Mouse (Mus musculus) adrenal gland (tissue): Measurements from ENCODE around the gene Crhr1.
"Not testable (repeated sequence)": the region's sequence is repeated elsewhere in the genome, so short reads cannot be mapped to it uniquely, and the experiment has no call there.

Source experiments
- intact Hi-C: fragments of 180-260 bp; cut with DNase I; formaldehyde crosslinking; loops from one replicate; pipeline ENCODE4 v1.15.1; 2025

Gene Crhr1

DNA sequence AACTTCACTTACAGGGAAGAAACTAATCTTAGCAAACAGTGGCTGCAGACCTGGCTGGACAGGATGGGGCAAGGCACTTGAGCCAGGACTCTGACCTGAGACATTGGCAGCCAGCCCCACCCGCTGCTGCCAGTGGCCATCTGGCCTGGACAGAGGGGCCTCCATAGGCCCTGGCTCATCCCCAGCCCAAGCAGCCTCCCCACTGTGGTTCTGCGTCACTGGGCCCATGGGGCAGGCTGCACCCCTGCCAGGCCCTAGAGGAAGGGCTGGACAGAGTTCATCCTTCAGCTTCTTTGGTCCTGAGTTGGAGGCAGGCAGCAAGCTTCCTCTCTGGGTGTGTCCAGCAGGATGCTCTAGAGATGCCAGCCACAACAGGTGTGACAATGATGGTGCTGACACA, 57.4 kb downstream of the Crhr1 start:
- intact Hi-C loops, result loop anchor here (10.0 kb wide), 1 partner anchor 425 kb away; no protein-coding TSS in a partner anchor

DNA sequence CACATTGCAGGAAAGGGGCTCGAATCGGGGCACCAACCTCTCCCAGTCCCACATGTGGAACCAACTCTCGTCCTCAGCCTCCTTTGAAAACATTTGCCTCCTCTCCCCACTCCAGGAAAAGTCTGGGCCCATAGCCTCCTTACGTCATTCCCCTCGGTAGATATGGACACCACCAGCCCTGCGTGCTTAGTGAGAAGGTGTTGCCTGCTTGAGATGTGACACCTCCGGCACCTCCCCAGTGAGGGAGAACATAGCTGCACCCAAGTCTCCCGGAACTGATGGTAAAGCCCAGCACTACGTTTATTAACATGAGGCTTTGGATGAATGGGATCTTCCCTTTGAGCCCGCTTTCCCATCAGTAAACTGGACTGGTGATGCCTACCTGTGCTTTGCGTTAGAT, 62.7 kb downstream of the Crhr1 start:
- intact Hi-C loops, result loop anchor here (5.0 to 10.0 kb wide), 2 partner anchors 198 to 431 kb away; no protein-coding TSS in a partner anchor

DNA sequence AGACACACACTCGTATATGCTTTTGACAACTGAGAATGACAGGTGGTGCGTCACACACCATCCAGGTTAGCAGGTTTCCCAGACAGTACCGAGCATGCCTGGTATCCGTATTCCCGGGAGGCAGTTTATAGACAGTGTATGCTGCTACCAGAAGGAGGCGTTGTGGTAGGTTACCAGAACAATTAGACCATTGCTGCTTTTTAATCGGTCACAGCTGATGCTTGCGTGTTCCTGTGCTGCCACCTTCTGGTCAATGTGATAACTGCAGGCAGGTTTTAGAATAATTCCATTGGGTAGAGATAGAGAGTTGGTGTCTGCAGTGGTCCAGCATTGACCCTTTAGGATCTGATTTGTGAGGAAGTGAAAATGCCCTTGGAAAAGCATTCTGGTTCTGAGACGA, 63.1 kb downstream of the Crhr1 start:
- intact Hi-C loops, result loop anchor here (5.0 to 10.0 kb wide), 2 partner anchors 198 to 431 kb away; no protein-coding TSS in a partner anchor

DNA sequence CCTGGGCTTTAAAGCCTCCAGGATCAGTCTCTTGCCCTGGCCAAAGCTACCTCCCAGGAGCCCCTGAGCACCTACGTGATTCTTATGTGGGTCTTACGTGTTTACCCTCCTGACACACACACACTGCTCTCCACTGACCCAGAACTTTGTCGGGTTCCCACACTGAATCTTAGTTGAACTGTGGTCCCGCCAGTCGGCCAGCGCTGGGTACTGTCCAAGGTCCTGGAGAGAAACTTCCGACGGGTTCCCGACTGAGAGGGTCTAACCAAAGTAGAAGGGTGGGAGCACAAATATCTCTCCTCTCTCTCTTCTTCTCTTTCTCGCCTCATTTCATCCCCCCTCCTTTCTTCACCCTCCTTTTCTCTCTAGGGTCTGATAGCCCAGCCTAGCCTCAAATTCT, 65.2 kb downstream of the Crhr1 start:
- intact Hi-C loops, result loop anchor here (5.0 to 10.0 kb wide), 2 partner anchors 201 to 433 kb away; no protein-coding TSS in a partner anchor

DNA sequence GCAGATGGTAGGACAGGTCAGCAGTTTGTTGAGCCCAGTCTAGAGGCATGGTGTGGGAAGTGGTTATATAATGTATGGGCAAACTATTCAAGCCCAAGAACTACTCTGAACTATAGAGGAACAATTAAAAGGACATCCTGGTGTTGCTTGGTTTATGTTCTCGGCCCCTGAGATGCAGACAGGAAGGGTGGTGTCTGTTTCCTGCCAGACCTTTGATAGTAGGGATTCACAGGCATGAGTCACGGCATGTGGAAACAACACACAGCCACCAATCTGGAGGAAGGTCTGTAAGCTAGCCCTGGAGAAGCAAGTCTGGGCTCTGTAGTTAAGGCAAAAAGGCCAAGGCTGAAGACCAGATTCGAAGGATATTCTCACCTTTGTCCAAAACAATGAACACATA, 70.6 kb downstream of the Crhr1 start:
- intact Hi-C loops, result no loop called here

DNA sequence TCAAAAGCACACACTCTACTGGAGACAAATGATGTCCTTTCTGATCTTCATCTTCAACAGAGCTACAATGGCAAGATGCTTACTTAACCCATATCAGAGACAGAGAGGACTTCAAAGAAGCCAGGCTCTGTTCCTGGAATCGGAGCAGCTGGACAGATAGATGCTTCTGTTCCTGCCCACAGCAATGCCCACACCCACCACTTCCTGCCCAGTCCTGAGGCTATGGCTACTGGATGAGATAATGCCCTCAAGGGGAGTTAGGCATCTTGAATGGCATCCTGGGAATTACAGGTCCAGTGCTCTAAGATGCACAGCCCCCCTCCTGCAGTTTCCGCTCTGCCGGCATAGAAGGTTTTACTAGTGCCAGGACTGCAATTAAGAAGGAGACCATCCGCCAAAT, 73.9 kb downstream of the Crhr1 start:
- intact Hi-C loops, result no loop called here

DNA sequence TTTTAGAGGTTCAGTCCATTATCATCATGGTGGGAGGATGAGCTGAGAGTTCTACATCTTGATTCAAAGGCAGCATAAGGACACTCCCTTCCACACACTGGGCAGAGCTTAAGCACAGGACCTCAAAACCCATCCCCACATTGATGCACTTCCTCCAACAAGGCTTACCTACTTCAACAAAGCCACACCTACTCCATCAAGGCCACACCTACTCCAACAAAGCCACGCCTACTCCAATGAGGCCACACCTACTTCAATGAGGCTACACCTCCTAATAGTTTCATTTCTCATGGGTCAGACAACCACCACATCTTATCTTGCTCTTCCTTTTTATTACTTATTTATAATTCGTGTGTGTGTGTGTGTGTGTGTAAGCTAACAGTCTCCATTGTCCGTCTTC, 76.4 kb downstream of the Crhr1 start:
- intact Hi-C loops, result no loop called here

DNA sequence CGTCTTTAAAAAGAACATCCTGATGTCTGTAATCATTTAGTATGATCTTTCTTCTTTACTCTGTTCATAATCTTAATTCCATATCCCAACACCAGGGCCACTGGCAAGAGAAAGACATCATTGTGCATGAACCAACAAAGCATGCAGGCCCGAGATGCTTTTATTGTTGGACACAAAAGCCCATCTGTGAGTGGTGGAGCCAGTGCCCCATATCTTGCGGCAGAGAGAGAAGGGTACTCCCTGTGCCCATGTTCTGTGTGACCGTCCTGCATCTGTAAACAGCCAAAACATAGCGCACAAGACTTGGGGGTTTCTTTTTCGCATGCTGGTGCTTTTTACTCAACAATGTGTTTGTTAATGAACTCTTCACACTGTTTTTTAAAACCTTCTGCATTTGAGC, 78.6 kb downstream of the Crhr1 start:
- intact Hi-C loops, result no loop called here

DNA sequence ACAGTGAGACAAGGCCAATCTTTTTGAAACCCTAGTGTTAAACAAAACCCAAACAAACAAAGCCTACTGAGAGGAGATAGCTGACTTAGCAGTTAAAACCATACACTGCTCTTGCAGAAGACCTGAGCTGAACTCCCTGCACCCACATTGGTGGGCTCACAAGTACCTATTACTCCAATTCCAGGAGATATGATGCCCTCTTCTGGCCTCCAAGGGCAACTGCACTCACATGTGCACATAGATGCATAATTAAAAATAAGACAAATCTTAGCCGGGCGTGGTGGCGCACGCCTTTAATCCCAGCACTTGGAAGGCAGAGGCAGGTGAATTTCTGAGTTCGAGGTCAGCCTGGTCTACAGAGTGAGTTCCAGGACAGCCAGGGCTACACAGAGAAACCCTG, 81.5 kb downstream of the Crhr1 start:
- intact Hi-C loops, result not testable (repeated sequence)

DNA sequence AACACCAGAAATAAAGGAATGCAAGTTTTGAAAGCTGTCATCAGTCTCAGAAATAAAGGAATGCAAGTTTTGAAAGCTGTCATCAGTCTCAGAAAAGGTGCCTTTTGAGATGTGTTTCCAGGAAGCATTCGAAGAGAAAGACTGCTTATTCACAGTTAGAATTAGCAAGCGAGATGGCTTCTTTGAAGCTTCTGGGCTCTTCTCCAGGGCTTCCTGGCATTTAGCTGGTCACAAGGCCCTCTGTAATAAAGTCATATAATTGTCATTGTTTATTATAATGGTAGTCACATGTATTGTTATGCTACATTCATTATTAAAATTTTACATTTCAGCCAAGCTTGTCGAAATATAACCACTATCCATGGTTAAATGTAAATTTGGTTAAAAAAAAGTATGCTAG, 85.4 kb downstream of the Crhr1 start:
- intact Hi-C loops, result no loop called here

DNA sequence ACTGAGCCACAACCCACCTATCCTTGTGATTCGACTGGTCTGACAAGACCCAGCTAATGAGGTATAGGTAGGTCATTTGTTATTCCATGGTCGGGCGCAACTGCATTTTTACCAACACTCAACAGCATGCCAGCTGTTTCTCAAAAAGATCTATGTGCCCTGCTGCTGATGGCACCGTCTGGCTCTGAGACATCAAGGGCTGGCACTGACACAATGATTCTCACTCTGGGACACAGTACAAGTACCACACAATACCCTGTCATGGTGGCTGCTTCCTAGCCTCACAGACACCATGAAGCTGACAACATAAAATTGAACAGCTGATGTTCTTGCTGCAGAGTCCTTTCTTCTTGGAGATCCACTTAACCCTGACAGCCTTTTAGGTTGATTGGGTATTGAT, 87.6 kb downstream of the Crhr1 start:
- intact Hi-C loops, result no loop called here

DNA sequence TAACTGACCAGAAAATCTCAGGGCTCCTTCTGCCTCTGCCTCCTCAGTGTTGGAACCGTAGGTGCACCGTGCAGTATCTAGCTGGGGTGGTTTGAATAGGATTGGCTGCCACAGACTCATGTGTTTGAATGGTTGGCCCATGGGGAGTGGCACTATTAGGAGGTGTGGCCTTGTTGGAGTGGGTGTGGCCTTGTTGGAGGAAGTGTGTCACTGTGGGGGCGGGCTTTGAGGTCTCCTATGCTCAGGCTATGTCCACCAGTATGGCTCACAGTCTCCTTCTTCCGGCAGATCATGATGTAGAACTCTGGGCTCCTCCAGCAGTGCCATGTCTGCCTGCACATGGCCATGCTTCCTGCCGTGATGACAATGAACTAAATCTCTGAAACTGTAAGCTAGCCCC, 89.1 kb downstream of the Crhr1 start:
- intact Hi-C loops, result no loop called here

DNA sequence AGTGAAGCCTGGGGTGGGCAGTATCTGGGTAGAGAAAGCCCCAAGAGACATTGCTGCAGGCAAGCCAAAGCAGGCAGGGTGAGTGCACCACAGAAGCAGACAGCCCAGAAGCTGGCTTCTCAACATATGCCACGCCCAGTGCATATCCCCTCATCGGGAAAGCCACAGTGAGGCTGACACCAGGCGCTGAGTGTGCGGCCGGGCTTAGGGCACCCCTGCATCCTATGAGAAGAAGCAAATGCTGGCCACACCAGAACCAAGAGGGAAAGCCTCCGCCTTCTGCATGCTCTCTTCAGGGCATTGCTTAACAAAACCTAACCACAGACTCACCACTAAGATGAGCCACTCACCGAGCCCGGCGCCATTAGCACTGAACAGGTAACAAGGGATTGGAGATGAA, 90.6 kb downstream of the Crhr1 start:
- intact Hi-C loops, result no loop called here
